Mouse (Mus musculus) CH12.LX (cell line): ENCODE measurements around the gene Barx2. TPM values are rescaled to one million over a fixed set of nuclear protein-coding genes. Genes with fewer than 3 reads are reported as not detected.

Source experiments
- DNase-seq: peaks from one replicate; pipeline ENCODE4 v3.0.0-alpha.2; 2013; ENCODE audit errors: extremely low read depth
- H3K27ac ChIP-seq: 2 replicates; pipeline ENCODE4 v1.5.1; 2012; ENCODE audit warnings: low read depth, mild to moderate bottlenecking, control low read depth, moderate library complexity; ENCODE audit not compliant: insufficient read depth
- H3K27me3 ChIP-seq: replicated peaks from 2 replicates; pipeline ENCODE3; 2012; ENCODE audit warnings: inconsistent platforms
- H3K36me3 ChIP-seq, 2 experiments: replicated peaks in 1 of 2; 2 replicates each; pipeline versions ENCODE3 to v1.6.1; 2012; ENCODE audit warnings: inconsistent platforms in 1 of 2, low read length in 1 of 2, mild to moderate bottlenecking in 1 of 2, mixed read lengths in 1 of 2, moderate library complexity in 1 of 2; ENCODE audit not compliant: control insufficient read depth in 1 of 2, insufficient read depth in 1 of 2
- H3K4me1 ChIP-seq, 2 experiments: 2 replicates each; pipeline ENCODE4 v1.6.1; 2012; ENCODE audit warnings: inconsistent platforms in 1 of 2, moderate library complexity in 1 of 2; ENCODE audit not compliant: insufficient read depth in 2 of 2, control insufficient read depth in 1 of 2
- H3K4me2 ChIP-seq: 2 replicates; pipeline ENCODE4 v1.6.1; 2012; ENCODE audit warnings: low read depth, mild to moderate bottlenecking, control low read depth; ENCODE audit not compliant: poor library complexity, insufficient read depth, severe bottlenecking
- H3K4me3 ChIP-seq, 3 experiments: fragments of 150-350 bp in 1 of 3; sonication (generic) in 1 of 3; replicated peaks in 1 of 3; 2 replicates each; pipeline versions ENCODE3 to v1.5.1; 2011 to 2012; ENCODE audit warnings: low read depth in 2 of 3, low read length in 2 of 3, mild to moderate bottlenecking in 2 of 3, moderate library complexity in 2 of 3, control low read depth in 1 of 3, improper control_type of control experiment in 1 of 3, inconsistent platforms in 1 of 3, mixed read lengths in 1 of 3; ENCODE audit not compliant: poor library complexity in 1 of 3
- H3K79me2 ChIP-seq: replicated peaks from 2 replicates; pipeline ENCODE4 v1.6.1; 2012; ENCODE audit warnings: mild to moderate bottlenecking, moderate library complexity; ENCODE audit not compliant: control insufficient read depth, poor library complexity, insufficient read depth, severe bottlenecking; ENCODE audit errors: extremely low read depth
- H3K9ac ChIP-seq: 2 replicates; pipeline ENCODE4 v1.6.1; 2012; ENCODE audit warnings: low read depth, mild to moderate bottlenecking, control low read depth, moderate library complexity; ENCODE audit not compliant: insufficient read depth
- H3K9me3 ChIP-seq: replicated peaks from 2 replicates; pipeline ENCODE3; 2012; ENCODE audit warnings: low read length, inconsistent platforms, mixed read lengths
- CHD1 ChIP-seq: IDR thresholded peaks from 2 replicates; pipeline ENCODE4 v1.6.1; 2012; ENCODE audit warnings: low read depth, low read length, improper control_type of control experiment, inconsistent platforms
- CHD2 ChIP-seq: IDR thresholded peaks from 2 replicates; pipeline ENCODE4 v1.6.1; 2011; ENCODE audit warnings: low read length, improper control_type of control experiment
- E2F4 ChIP-seq: IDR thresholded peaks from 2 replicates; pipeline ENCODE4 v1.6.1; 2011; ENCODE audit warnings: low read depth, low read length, improper control_type of control experiment; ENCODE audit not compliant: insufficient replicate concordance
- ELF1 ChIP-seq: IDR thresholded peaks from 2 replicates; pipeline ENCODE4 v1.6.1; 2014; ENCODE audit warnings: low read depth, mild to moderate bottlenecking, inconsistent platforms, low read length, improper control_type of control experiment
- GABPA ChIP-seq: IDR thresholded peaks from 2 replicates; pipeline ENCODE4 v1.6.1; 2012; ENCODE audit warnings: low read depth, low read length, improper control_type of control experiment, inconsistent platforms; ENCODE audit not compliant: insufficient replicate concordance
- HCFC1 ChIP-seq: IDR thresholded peaks from 2 replicates; pipeline ENCODE4 v1.6.1; 2012; ENCODE audit warnings: low read depth, mild to moderate bottlenecking, inconsistent platforms, low read length, improper control_type of control experiment
- JUN ChIP-seq: IDR thresholded peaks from 2 replicates; pipeline ENCODE4 v1.6.1; 2011; ENCODE audit warnings: low read depth, mild to moderate bottlenecking, low read length, improper control_type of control experiment, moderate library complexity; ENCODE audit not compliant: insufficient read depth
- JUND ChIP-seq: conservative IDR thresholded peaks from 2 replicates; pipeline ENCODE4 v1.6.1; 2011; ENCODE audit warnings: low read depth, low read length, improper control_type of control experiment
- KAT2A ChIP-seq: IDR thresholded peaks from 2 replicates; pipeline ENCODE4 v1.6.1; 2012; ENCODE audit warnings: low read length, improper control_type of control experiment, inconsistent platforms; ENCODE audit not compliant: insufficient replicate concordance
- MAFK ChIP-seq: IDR thresholded peaks from 2 replicates; pipeline ENCODE4 v1.6.1; 2011; ENCODE audit warnings: low read length, improper control_type of control experiment; ENCODE audit not compliant: insufficient replicate concordance
- MAX ChIP-seq: IDR thresholded peaks from 2 replicates; pipeline ENCODE4 v1.6.1; 2011; ENCODE audit warnings: low read length, improper control_type of control experiment
- MAZ ChIP-seq: IDR thresholded peaks from 2 replicates; pipeline ENCODE4 v1.6.1; 2012; ENCODE audit warnings: low read depth, mild to moderate bottlenecking, inconsistent platforms, low read length, improper control_type of control experiment, moderate library complexity
- MEF2A ChIP-seq: IDR thresholded peaks from 2 replicates; pipeline ENCODE4 v1.6.1; 2014; ENCODE audit warnings: low read depth, mild to moderate bottlenecking, inconsistent platforms, low read length, improper control_type of control experiment, borderline replicate concordance
- MYC ChIP-seq: IDR thresholded peaks from 2 replicates; pipeline ENCODE4 v1.6.1; 2011; ENCODE audit warnings: low read depth, mild to moderate bottlenecking, improper control_type of control experiment, low read length
- NELFE ChIP-seq: IDR thresholded peaks from 2 replicates; pipeline ENCODE4 v1.6.1; 2011; ENCODE audit warnings: low read depth, low read length, improper control_type of control experiment
- POLR2A ChIP-seq: IDR thresholded peaks from 2 replicates; pipeline ENCODE4 v1.6.1; 2011; ENCODE audit warnings: low read depth, mild to moderate bottlenecking, improper control_type of control experiment, low read length
- RAD21 ChIP-seq: IDR thresholded peaks from 2 replicates; pipeline ENCODE4 v1.6.1; 2011; ENCODE audit warnings: low read depth, mild to moderate bottlenecking, low read length, improper control_type of control experiment, moderate library complexity
- RCOR1 ChIP-seq: conservative IDR thresholded peaks from 2 replicates; pipeline ENCODE4 v1.6.1; 2012; ENCODE audit warnings: low read depth, mild to moderate bottlenecking, inconsistent platforms, low read length, improper control_type of control experiment
- SMC3 ChIP-seq: IDR thresholded peaks from 2 replicates; pipeline ENCODE4 v1.6.1; 2011; ENCODE audit warnings: low read depth, low read length, improper control_type of control experiment
- TBP ChIP-seq: conservative IDR thresholded peaks from 2 replicates; pipeline ENCODE4 v1.6.1; 2011; ENCODE audit warnings: low read depth, low read length, improper control_type of control experiment
- TCF12 ChIP-seq: IDR thresholded peaks from 2 replicates; pipeline ENCODE4 v1.6.1; 2014; ENCODE audit warnings: low read depth, mild to moderate bottlenecking, inconsistent platforms, low read length, improper control_type of control experiment
- UBTF ChIP-seq: IDR thresholded peaks from 2 replicates; pipeline ENCODE4 v1.6.1; 2012; ENCODE audit warnings: low read depth, mild to moderate bottlenecking, inconsistent platforms, low read length, improper control_type of control experiment, moderate library complexity
- USF1 ChIP-seq: IDR thresholded peaks from 2 replicates; pipeline ENCODE4 v1.6.1; 2014; ENCODE audit warnings: low read depth, mild to moderate bottlenecking, inconsistent platforms, low read length, improper control_type of control experiment
- USF2 ChIP-seq: conservative IDR thresholded peaks from 2 replicates; pipeline ENCODE4 v1.6.1; 2011; ENCODE audit warnings: low read depth, low read length, improper control_type of control experiment
- ZMIZ1 ChIP-seq: IDR thresholded peaks from 2 replicates; pipeline ENCODE4 v1.6.1; 2012; ENCODE audit warnings: low read depth, mild to moderate bottlenecking, inconsistent platforms, low read length, improper control_type of control experiment
- dilution Hi-C: fragments of 300-500 bp; cut with MboI; formaldehyde crosslinking; loops from 2 replicates; pipeline ENCODE4 v1.14.3; 2020; ENCODE audit warnings: low sequenced_read_pairs; ENCODE audit not compliant: extremely low pct_unique_long_range_greater_than_20kb, extremely low pct_ligation_motif_present
- in situ Hi-C: fragments of 300-500 bp; cut with MboI; formaldehyde crosslinking; loops from 3 replicates; pipeline ENCODE4 v1.14.3; 2019; ENCODE audit warnings: low sequenced_read_pairs, low pct_ligation_motif_present, low pct_unique_long_range_greater_than_20kb, mixed read lengths
- polyA plus RNA-seq: library from polyadenylated mRNA; unstranded; fragments of >175 nt; gene quantifications from 2 replicates; pipeline ENCODE4 v1.2.1, GENCODE M21; 2012; ENCODE audit warnings: low read depth; ENCODE audit not compliant: insufficient read length
- total RNA-seq, 2 experiments: library from RNA; depleted of rRNA; stranded (reverse); fragments of 300-350 nt in 1 of 2; fragments of >200 nt in 1 of 2; gene quantifications; 2 replicates each; pipeline ENCODE4 v1.2.3; 2012 to 2014

The Barx2 gene
- total and polyA plus RNA-seq, 3 experiments: not detected

GRCm38 (mm10) chr9:31850706-31851105 is 62.6 kb downstream of the Barx2 start:
- H3K79me2 ChIP-seq: no peaks in the 10 kb centered on the region
- H3K4me2 ChIP-seq: no peak overlapping the region
- TF ChIP-seq UBTF (no peak), CHD1 (no peak), JUND (no peak), RCOR1 (no peak), MYC (no peak), KAT2A (no peak), SMC3 (no peak), TBP (no peak), USF1 (no peak), ZMIZ1 (no peak), MAZ (no peak), JUN (no peak), POLR2A (no peak), GABPA (no peak), MAX (no peak), CHD2 (no peak), USF2 (no peak), NELFE (no peak), ELF1 (no peak)
- H3K9me3 ChIP-seq: no peaks in the 10 kb centered on the region
- H3K27ac ChIP-seq: no peak overlapping the region
- no peak for DNase-seq
- dilution Hi-C loops (no loop called here), in situ Hi-C loops (no loop called here)
- H3K4me1 ChIP-seq: peaks cover 0 to 13% of the 10 kb centered on the region in 2 experiments; a peak in 2 of 4 replicates
- H3K4me3 ChIP-seq: no peak overlapping the region
- no peaks in the 10 kb centered on the region for H3K36me3 ChIP-seq
- no peaks in the 10 kb centered on the region for H3K27me3 ChIP-seq
- no peak overlapping the region for H3K9ac ChIP-seq

GRCm38 (mm10) chr9:31849387-31849786 is 63.9 kb downstream of the Barx2 start:
- Histone ChIP-seq H3K27me3 (no peaks in the 10 kb centered on the region), H3K4me2 (no peak overlapping the region), H3K9ac (no peak overlapping the region), H3K36me3 (no peaks in the 10 kb centered on the region), H3K9me3 (no peaks in the 10 kb centered on the region), H3K4me1 (peaks cover 0 to 13% of the 10 kb centered on the region in 2 experiments; a peak in 2 of 4 replicates), H3K79me2 (no peaks in the 10 kb centered on the region), H3K4me3 (no peak overlapping the region), H3K27ac (no peak overlapping the region)
- dilution Hi-C loops (no loop called here), in situ Hi-C loops (no loop called here)
- DNase-seq: no peak
- TF ChIP-seq CHD1: no peak
- no peak for TF ChIP-seq MEF2A
- no peak for TF ChIP-seq RAD21
- TF ChIP-seq GABPA: no peak
- TF ChIP-seq JUN: no peak
- no peak for TF ChIP-seq TBP
- TF ChIP-seq MAZ: no peak
- no peak for TF ChIP-seq E2F4
- TF ChIP-seq HCFC1: no peak
- TF ChIP-seq TCF12: no peak
- no peak for TF ChIP-seq MAFK
